Mouse (Mus musculus) embryonic facial prominence, embryonic 14.5 days (tissue): ENCODE results near the gene Mapkapk3. TPM values are rescaled to one million over a fixed set of nuclear protein-coding genes. Genes with fewer than 3 reads are reported as not detected.

ENCODE experiments used
- ATAC-seq: fragments of 200-750 bp; cut with Nextera tagmentation; 2 replicates; pipeline ENCODE4 v1.8.0; 2017; ENCODE audit warnings: low read depth, moderate number of reproducible peaks, moderate TSS enrichment
- DNase-seq: peaks from one replicate; pipeline ENCODE4 v3.0.0-alpha.2; 2015; ENCODE audit warnings: low spot score
- H3K27ac ChIP-seq: fragments of 300-500 bp; sonication (generic); replicated peaks from 2 replicates; pipeline ENCODE4 v1.5.1; 2014; ENCODE audit warnings: low read depth, mild to moderate bottlenecking, low read length, moderate library complexity
- H3K27me3 ChIP-seq: fragments of 300-500 bp; sonication (generic); replicated peaks from 2 replicates; pipeline ENCODE4 v1.6.1; 2014; ENCODE audit warnings: low read length; ENCODE audit not compliant: control insufficient read depth, insufficient read depth
- H3K36me3 ChIP-seq: fragments of 300-500 bp; sonication (generic); 2 replicates; pipeline ENCODE4 v1.6.1; 2014; ENCODE audit warnings: low read length, mixed read lengths; ENCODE audit not compliant: control insufficient read depth, insufficient read depth
- H3K4me1 ChIP-seq: fragments of 300-500 bp; sonication (generic); 2 replicates; pipeline ENCODE4 v1.6.1; 2014; ENCODE audit warnings: antibody characterized with exemption, low read length; ENCODE audit not compliant: control insufficient read depth, insufficient read depth
- H3K4me2 ChIP-seq: fragments of 300-500 bp; sonication (generic); 2 replicates; pipeline ENCODE4 v1.6.1; 2014; ENCODE audit warnings: low read depth, mild to moderate bottlenecking, low read length, moderate library complexity, mixed read lengths
- H3K4me3 ChIP-seq: fragments of 300-500 bp; sonication (generic); 2 replicates; pipeline ENCODE4 v1.5.1; 2014; ENCODE audit warnings: low read depth, mild to moderate bottlenecking, low read length
- H3K9ac ChIP-seq: fragments of 300-500 bp; sonication (generic); 2 replicates; pipeline ENCODE4 v1.6.1; 2014; ENCODE audit warnings: low read depth, mild to moderate bottlenecking, low read length, moderate library complexity, mixed read lengths
- H3K9me3 ChIP-seq: fragments of 300-500 bp; sonication (generic); 2 replicates; pipeline ENCODE4 v1.6.1; 2016; ENCODE audit warnings: low read length; ENCODE audit not compliant: control insufficient read depth
- WGBS: fragments of 180-500 bp; shearing (Covaris S2); extraction: QIAGEN DNeasy Blood & Tissue Kit; methylation state at CpG from one replicate; pipeline ENCODE4 v1.1.7; 2014; 5-methylcytosine and 5-hydroxymethylcytosine counted together
- polyA plus RNA-seq: library from polyadenylated mRNA; unstranded; fragments of >200 nt; fragmentation: Nextera tagmentation; extraction: Ambion mirVana; gene quantifications from 2 replicates; pipeline ENCODE4 v1.2.1, GENCODE M21; 2014

Gene Mapkapk3
- polyA plus RNA-seq, 1 experiment from 2014 or later: 10.1 TPM

DNA sequence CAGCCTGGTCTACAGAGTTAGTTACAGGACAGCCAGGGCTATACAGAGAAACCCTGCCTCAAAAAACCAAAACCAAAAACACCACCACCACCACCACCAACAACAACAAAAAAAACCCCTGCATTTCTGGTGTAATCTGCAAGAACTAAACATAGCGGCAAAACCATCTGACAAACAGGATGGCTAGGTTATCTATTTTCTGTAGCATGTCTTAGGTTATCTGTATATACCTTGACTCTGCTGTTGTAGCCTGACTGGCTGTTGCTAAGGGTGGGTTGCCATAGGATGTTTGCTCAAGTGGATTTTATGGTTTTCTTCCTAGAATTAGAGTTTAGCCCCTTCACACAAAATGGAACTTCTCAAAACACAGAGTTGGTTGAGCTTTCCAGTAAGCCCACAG lies 19.9 kb downstream of the Mapkapk3 start:
- Histone ChIP-seq H3K4me3 (no peak overlapping the region), H3K9me3 (no peaks in the 10 kb centered on the region), H3K4me2 (no peak overlapping the region), H3K27me3 (no peaks in the 10 kb centered on the region), H3K4me1 (no peaks in the 10 kb centered on the region), H3K9ac (no peak overlapping the region), H3K36me3 (no peaks in the 10 kb centered on the region), H3K27ac (no peak overlapping the region)
- no peak for DNase-seq
- no peak for ATAC-seq
- 96% methylated on average over 1 of the region's 1 CpGs for WGBS

- Histone ChIP-seq H3K9me3 (no peaks in the 10 kb centered on the region), H3K27me3 (no peaks in the 10 kb centered on the region), H3K4me1 (no peaks in the 10 kb centered on the region), H3K36me3 (no peaks in the 10 kb centered on the region), H3K4me3 (no peak overlapping the region), H3K9ac (no peak overlapping the region), H3K27ac (no peak overlapping the region), H3K4me2 (no peak overlapping the region)
- ATAC-seq (no peak), DNase-seq (no peak)
- WGBS: 40% methylated on average over 4 of the region's 4 CpGs
Observed at GRCm38 (mm10) chr9:107267721-107268402, 21.8 kb downstream of the Mapkapk3 start.

- H3K27me3 ChIP-seq: no peaks in the 10 kb centered on the region
- no peaks in the 10 kb centered on the region for H3K9me3 ChIP-seq
- no peak for ATAC-seq
- H3K9ac ChIP-seq: no peak overlapping the region
- no peak for DNase-seq
- H3K4me3 ChIP-seq: no peak overlapping the region
- H3K4me2 ChIP-seq: no peak overlapping the region
- H3K4me1 ChIP-seq: no peaks in the 10 kb centered on the region
- H3K27ac ChIP-seq: no peak overlapping the region
- 67% methylated on average over 1 of the region's 1 CpGs for WGBS
- no peaks in the 10 kb centered on the region for H3K36me3 ChIP-seq
Observed at GRCm38 (mm10) chr9:107267028-107267427, 22.6 kb downstream of the Mapkapk3 start.

GRCm38 (mm10) chr9:107264731-107265130 lies 24.9 kb downstream of the Mapkapk3 start:
- WGBS: 49% methylated on average over 3 of the region's 3 CpGs
- ATAC-seq: no peak; the same call in 1 of the 2 replicates
- Histone ChIP-seq H3K9me3 (no peaks in the 10 kb centered on the region), H3K9ac (no peak overlapping the region), H3K4me1 (no peaks in the 10 kb centered on the region), H3K27me3 (no peaks in the 10 kb centered on the region), H3K36me3 (no peaks in the 10 kb centered on the region), H3K27ac (no peak overlapping the region), H3K4me2 (no peak overlapping the region), H3K4me3 (no peak overlapping the region)
- DNase-seq: no peak

GRCm38 (mm10) chr9:107263912-107264311 lies 25.8 kb downstream of the Mapkapk3 start:
- Histone ChIP-seq H3K4me3 (no peak overlapping the region), H3K9ac (no peak overlapping the region), H3K27me3 (no peaks in the 10 kb centered on the region), H3K36me3 (no peaks in the 10 kb centered on the region), H3K4me1 (no peaks in the 10 kb centered on the region), H3K27ac (no peak overlapping the region), H3K9me3 (no peaks in the 10 kb centered on the region), H3K4me2 (no peak overlapping the region)
- 94% methylated on average over 5 of the region's 5 CpGs for WGBS
- DNase-seq (no peak), ATAC-seq (no peak)

DNA sequence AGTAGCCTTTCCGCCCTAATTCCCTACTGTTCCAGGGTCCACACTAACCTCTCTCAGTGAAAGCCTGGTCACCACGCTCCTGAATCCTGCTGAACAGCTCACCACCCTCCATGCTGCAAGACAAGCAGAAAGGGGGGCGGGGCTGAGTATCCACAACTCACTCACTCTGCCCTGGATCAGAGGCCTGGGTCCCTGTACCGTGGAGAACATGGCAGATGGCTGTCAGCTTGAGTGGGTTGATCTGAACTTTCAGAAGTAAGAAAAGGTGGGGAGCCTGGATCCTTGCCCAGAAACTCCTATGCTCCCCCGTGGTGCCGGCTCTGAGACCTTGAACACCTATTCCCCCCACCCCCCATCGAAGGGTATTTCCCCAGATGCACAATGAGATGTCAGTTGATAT lies 27.3 kb downstream of the Mapkapk3 start:
- WGBS: 73% methylated on average over 7 of the region's 7 CpGs
- no peak overlapping the region for H3K27ac ChIP-seq
- ATAC-seq: no peak
- H3K27me3 ChIP-seq: no peaks in the 10 kb centered on the region
- no peaks in the 10 kb centered on the region for H3K4me1 ChIP-seq
- no peak for DNase-seq
- no peak overlapping the region for H3K4me3 ChIP-seq
- H3K9me3 ChIP-seq: no peaks in the 10 kb centered on the region
- no peak overlapping the region for H3K4me2 ChIP-seq
- no peak overlapping the region for H3K9ac ChIP-seq
- no peaks in the 10 kb centered on the region for H3K36me3 ChIP-seq

GRCm38 (mm10) chr9:107261792-107262191 lies 27.9 kb downstream of the Mapkapk3 start:
- no peak overlapping the region for H3K4me2 ChIP-seq
- H3K27ac ChIP-seq: no peak overlapping the region
- H3K27me3 ChIP-seq: no peaks in the 10 kb centered on the region
- DNase-seq (no peak), ATAC-seq (no peak)
- H3K4me1 ChIP-seq: no peaks in the 10 kb centered on the region
- no peaks in the 10 kb centered on the region for H3K9me3 ChIP-seq
- no peak overlapping the region for H3K9ac ChIP-seq
- no peak overlapping the region for H3K4me3 ChIP-seq
- 76% methylated on average over 6 of the region's 6 CpGs for WGBS
- H3K36me3 ChIP-seq: no peaks in the 10 kb centered on the region

DNA sequence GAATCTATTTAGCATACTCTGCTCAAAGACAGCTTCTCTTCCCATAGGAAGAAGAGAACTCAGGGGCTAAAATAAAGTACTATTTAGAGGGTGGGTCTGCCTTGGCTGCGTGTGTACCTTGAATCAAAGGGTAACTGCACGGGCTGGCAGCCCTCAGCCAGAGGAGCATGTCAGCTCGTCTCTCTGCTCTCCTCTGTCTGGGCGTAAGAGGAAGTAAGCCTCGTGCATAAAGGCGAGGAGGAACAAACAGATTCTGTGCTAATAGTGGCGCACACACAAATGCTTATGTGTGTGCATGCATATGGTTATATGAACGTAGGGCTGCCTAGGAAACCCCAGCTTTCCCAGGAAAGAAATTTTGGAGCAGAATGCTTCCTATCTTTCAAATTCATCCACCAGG lies 28.8 kb downstream of the Mapkapk3 start:
- no peak overlapping the region for H3K4me3 ChIP-seq
- no peak for ATAC-seq
- WGBS: 52% methylated on average over 8 of the region's 8 CpGs

DNA sequence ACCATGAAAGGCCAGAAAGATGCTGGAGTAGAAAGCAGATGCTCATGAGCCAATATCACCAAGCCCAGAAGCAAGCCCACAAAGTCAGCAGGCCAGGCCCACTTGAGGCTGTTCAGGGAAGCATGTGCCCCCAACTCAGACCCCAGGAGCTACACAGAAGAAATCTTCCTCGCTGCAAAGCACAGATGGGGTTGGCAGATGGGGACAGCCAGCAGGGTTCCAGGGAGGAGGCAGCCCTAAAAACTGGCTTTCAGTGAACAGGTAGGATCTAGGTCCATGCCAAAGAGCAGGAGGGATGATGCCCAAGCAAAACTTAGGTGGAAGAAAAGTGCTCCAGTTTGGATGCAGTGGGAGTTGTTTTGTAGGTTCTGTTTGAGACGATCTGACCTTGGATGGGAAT lies 29.2 kb downstream of the Mapkapk3 start:
- Histone ChIP-seq H3K4me1 (no peaks in the 10 kb centered on the region), H3K27ac (no peak overlapping the region), H3K9me3 (no peaks in the 10 kb centered on the region), H3K4me2 (no peak overlapping the region), H3K4me3 (no peak overlapping the region), H3K9ac (no peak overlapping the region), H3K27me3 (no peaks in the 10 kb centered on the region), H3K36me3 (no peaks in the 10 kb centered on the region)
- 64% methylated on average over 2 of the region's 2 CpGs for WGBS
- DNase-seq: no peak
- no peak for ATAC-seq

More for the DNA sequence above, 28.8 kb downstream of the Mapkapk3 start:
- Histone ChIP-seq H3K27me3 (no peaks in the 10 kb centered on the region), H3K36me3 (no peaks in the 10 kb centered on the region), H3K4me2 (no peak overlapping the region), H3K27ac (no peak overlapping the region), H3K9ac (no peak overlapping the region), H3K9me3 (no peaks in the 10 kb centered on the region), H3K4me1 (no peaks in the 10 kb centered on the region)
- no peak for DNase-seq
